Mouse (Mus musculus) forebrain, embryonic 14.5 days (tissue): ENCODE data around the gene Smyd5. TPM values are rescaled to one million over a fixed set of nuclear protein-coding genes. Genes with fewer than 3 reads are reported as not detected.

Experiments
- ATAC-seq: fragments of 200-750 bp; cut with Nextera tagmentation; 2 replicates; pipeline ENCODE4 v1.8.0; 2017; ENCODE audit warnings: mild to moderate bottlenecking, moderate library complexity
- DNase-seq: peaks from one replicate; pipeline ENCODE4 v3.0.0-alpha.2; 2015; ENCODE audit warnings: low spot score
- H3K27ac ChIP-seq: fragments of 300-500 bp; sonication (generic); 2 replicates; pipeline ENCODE4 v1.5.1; 2014; ENCODE audit warnings: low read depth, mild to moderate bottlenecking, control low read depth, low read length, moderate library complexity
- H3K27me3 ChIP-seq: fragments of 300-500 bp; sonication (generic); replicated peaks from 2 replicates; pipeline ENCODE4 v1.6.1; 2014; ENCODE audit warnings: low read length, control low read depth, mixed read lengths; ENCODE audit not compliant: control insufficient read depth, insufficient read depth
- H3K36me3 ChIP-seq: fragments of 300-500 bp; sonication (generic); 2 replicates; pipeline ENCODE4 v1.6.1; 2014; ENCODE audit warnings: low read length, control low read depth; ENCODE audit not compliant: control insufficient read depth, insufficient read depth
- H3K4me1 ChIP-seq: fragments of 300-500 bp; sonication (generic); 2 replicates; pipeline ENCODE4 v1.6.1; 2014; ENCODE audit warnings: antibody characterized with exemption, low read length, control low read depth; ENCODE audit not compliant: control insufficient read depth, insufficient read depth
- H3K4me2 ChIP-seq: fragments of 300-500 bp; sonication (generic); 2 replicates; pipeline ENCODE4 v1.6.1; 2014; ENCODE audit warnings: mild to moderate bottlenecking, control low read depth, low read length
- H3K4me3 ChIP-seq: fragments of 300-500 bp; sonication (generic); 2 replicates; pipeline ENCODE4 v1.5.1; 2014; ENCODE audit warnings: low read depth, low read length, control low read depth
- H3K9ac ChIP-seq: fragments of 300-500 bp; sonication (generic); 2 replicates; pipeline ENCODE4 v1.6.1; 2014; ENCODE audit warnings: mild to moderate bottlenecking, low read length, control low read depth, moderate library complexity
- H3K9me3 ChIP-seq: fragments of 300-500 bp; sonication (generic); replicated peaks from 2 replicates; pipeline ENCODE4 v1.6.1; 2016; ENCODE audit warnings: low read length, control low read depth, mixed read lengths; ENCODE audit not compliant: control insufficient read depth
- WGBS: fragments of 180-500 bp; shearing (Covaris S2); extraction: QIAGEN DNeasy Blood & Tissue Kit; methylation state at CpG from one replicate; pipeline ENCODE4 v1.1.7; 2014; 5-methylcytosine and 5-hydroxymethylcytosine counted together
- polyA plus RNA-seq: library from polyadenylated mRNA; unstranded; fragments of >200 nt; fragmentation: Nextera tagmentation; extraction: Ambion mirVana; gene quantifications from 2 replicates; pipeline ENCODE4 v1.2.1, GENCODE M21; 2014

Smyd5 gene
- polyA plus RNA-seq: 37.2 and 41.3 TPM in 2 replicates

DNA sequence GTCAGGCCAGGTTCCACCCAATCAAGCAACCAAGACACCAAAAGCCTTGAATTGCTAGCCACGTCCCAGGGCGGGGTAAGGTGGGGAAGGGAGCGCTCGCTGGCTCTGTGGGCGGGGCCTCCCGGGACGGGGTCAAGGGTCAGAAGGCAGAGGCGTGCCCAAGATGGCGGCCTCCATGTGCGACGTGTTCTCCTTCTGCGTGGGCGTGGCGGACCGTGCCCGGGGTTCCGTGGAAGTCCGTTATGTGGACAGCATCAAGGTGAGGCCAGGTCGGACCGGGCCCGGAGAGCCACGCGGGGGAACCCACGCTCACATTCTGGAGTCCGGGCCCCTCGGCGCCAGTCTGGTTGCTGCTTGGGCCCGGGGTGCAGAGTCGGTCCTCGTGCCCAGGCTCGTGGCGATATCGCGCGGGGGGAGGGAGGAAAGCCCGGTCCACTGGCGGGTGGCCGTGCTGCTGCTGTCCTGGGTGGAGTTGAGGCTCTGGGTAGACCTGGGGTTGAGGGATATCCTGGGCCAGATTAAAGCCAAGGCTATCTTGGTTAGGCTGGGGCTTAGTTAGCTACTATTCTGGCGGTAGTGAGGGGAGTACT is at the start of gene Smyd5:
Gene Smyd5 (plus strand): TSS at position 148 of the 590 bp plus-strand sequence.
- peak within 1 kb of the TSS; percentile 72 for H3K9ac ChIP-seq
- peak within 1 kb of the TSS; percentile 85 for H3K4me2 ChIP-seq
- ATAC-seq: peak; percentile 89
- no peaks in the 10 kb centered on the region for H3K27me3 ChIP-seq
- H3K9me3 ChIP-seq: no peaks in the 10 kb centered on the region
- H3K27ac ChIP-seq: no peak within 1 kb of the TSS
- peak; percentile 70 for DNase-seq
- H3K4me3 ChIP-seq: peak within 1 kb of the TSS; percentile 74
- no peaks in the 10 kb centered on the region for H3K4me1 ChIP-seq
- H3K36me3 ChIP-seq: no peaks in the 10 kb centered on the region
- 1% methylated on average over 36 of the region's 39 CpGs for WGBS

DNA sequence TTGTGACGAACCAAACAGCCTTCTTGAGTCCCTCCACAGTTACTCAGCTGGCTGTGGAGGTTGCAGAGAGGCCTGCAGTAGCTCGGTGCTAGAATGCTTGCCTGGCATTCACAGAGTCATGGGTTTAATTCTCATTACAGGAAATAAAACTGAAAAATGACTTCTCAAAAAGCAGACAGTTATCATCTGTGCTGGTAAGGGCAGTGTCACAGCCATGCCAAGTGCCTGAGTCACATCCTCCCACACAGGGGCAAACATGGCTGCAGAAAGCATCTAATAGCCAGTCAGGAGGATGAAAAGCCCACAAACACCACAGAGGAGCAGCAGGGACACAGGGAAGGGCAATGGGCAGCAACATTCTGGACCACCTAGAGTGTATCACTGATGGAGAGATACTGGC is 49.0 kb upstream of the Smyd5 start:
- no peak for DNase-seq
- no peaks in the 10 kb centered on the region for H3K36me3 ChIP-seq
- no peak overlapping the region for H3K4me2 ChIP-seq
- no peaks in the 10 kb centered on the region; the same call in 1 of the 2 replicates for H3K4me1 ChIP-seq
- no peaks in the 10 kb centered on the region for H3K27me3 ChIP-seq
- H3K9ac ChIP-seq: no peak overlapping the region
- WGBS: 83% methylated on average over 2 of the region's 2 CpGs
- no peak for ATAC-seq
- no peak overlapping the region for H3K27ac ChIP-seq
- no peak overlapping the region for H3K4me3 ChIP-seq
- H3K9me3 ChIP-seq: no peaks in the 10 kb centered on the region

DNA sequence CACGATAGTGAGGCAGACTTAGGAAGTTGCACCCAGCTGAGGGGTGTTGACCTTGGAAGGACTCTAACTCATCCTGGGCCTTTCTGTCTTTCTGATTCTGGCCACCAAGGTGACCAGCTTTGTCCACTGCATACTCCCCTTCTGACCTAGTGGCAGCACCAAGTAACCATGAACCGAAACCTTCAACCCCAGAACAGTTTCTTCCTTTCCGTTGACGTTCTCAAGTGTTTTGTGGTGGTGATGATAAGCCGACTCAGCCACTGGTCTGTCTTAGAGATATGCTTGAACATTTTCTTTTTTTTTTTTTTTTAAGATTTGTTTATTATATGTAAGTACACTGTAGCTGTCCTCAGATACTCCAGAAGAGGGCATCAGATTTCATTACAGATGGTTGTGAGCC is 43.2 kb upstream of the Smyd5 start:
- Histone ChIP-seq H3K4me2 (no peak overlapping the region), H3K27ac (no peak overlapping the region), H3K4me3 (no peak overlapping the region), H3K36me3 (no peaks in the 10 kb centered on the region), H3K9ac (no peak overlapping the region), H3K4me1 (no peaks in the 10 kb centered on the region), H3K27me3 (no peaks in the 10 kb centered on the region), H3K9me3 (no peaks in the 10 kb centered on the region)
- no peak for DNase-seq
- WGBS: 89% methylated on average over 5 of the region's 5 CpGs
- no peak for ATAC-seq

DNA sequence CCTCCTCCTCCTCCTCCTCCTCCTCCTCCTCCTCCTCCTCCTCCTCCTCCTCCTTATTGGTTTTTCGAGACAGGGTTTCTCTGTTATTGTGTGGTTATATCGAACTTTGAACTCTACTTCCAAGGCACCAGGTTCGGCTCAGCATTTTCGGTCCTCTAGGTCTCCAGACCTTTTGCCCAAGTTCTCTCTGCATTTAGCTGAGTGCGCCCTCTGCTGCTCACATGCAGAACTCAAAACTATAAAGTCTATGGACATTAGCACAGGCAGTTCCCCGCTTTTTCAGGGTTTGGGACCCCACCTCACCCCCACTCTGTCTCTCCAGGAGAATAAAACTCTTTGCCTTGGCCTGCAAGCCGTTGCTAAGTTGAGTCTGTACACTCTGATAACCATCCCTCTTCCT is 40.0 kb upstream of the Smyd5 start:
- no peak for ATAC-seq
- H3K4me1 ChIP-seq: no peaks in the 10 kb centered on the region
- peak; percentile 77 for DNase-seq
- no peaks in the 10 kb centered on the region for H3K9me3 ChIP-seq
- H3K4me3 ChIP-seq: no peak overlapping the region
- H3K27me3 ChIP-seq: no peaks in the 10 kb centered on the region
- no peak overlapping the region for H3K4me2 ChIP-seq
- no peaks in the 10 kb centered on the region for H3K36me3 ChIP-seq
- WGBS: 20% methylated on average over 7 of the region's 7 CpGs
- no peak overlapping the region for H3K9ac ChIP-seq
- H3K27ac ChIP-seq: no peak overlapping the region

DNA sequence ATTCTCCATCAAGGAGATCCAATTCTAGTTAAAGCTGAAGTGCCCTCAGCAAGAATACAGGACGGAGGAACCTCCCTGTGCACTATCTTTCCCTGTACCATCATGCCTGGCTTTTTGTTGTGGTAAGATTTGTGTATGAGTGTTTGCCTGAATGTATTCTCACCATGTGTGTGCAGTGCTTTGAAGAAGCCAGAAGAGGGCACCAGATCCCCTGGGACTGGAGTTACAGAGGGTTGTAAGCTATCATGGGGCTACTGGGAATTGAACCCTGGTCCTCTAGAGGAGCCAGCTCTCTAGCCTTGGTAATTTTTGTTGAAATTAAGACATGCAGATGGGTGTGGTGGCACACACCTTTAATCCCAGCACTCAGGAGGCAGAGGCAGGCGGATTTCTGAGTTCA is 36.4 kb upstream of the Smyd5 start:
- Histone ChIP-seq H3K27me3 (no peaks in the 10 kb centered on the region), H3K27ac (no peak overlapping the region), H3K9ac (no peak overlapping the region), H3K36me3 (no peaks in the 10 kb centered on the region), H3K4me2 (no peak overlapping the region), H3K9me3 (no peaks in the 10 kb centered on the region), H3K4me3 (no peak overlapping the region), H3K4me1 (no peaks in the 10 kb centered on the region)
- DNase-seq (no peak), ATAC-seq (no peak)
- 82% methylated on average over 2 of the region's 2 CpGs for WGBS

DNA sequence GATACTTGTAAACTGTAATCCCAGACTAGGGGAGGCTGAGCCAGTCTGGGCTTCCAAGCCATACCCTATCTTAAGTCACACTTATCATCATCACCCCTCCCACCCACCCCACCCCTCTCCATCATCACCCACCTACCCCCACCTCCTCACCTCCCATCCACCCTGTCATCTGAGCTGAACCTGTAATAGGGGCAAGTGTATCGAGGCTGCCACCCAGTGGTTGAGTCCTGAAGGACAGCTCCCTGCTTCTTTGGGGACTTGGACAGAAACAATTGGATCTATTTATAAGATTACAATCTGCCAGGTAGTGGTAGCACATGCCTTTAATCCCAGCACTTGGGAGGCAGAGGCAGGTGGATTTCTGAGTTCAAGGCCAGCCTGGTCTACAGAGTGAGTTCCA is 34.6 kb upstream of the Smyd5 start:
- H3K27ac ChIP-seq: no peak overlapping the region
- no peaks in the 10 kb centered on the region for H3K27me3 ChIP-seq
- DNase-seq (peak; percentile 21), ATAC-seq (no peak)
- 10% methylated on average over 1 of the region's 1 CpGs for WGBS
- H3K4me1 ChIP-seq: no peaks in the 10 kb centered on the region
- H3K4me3 ChIP-seq: no peak overlapping the region
- no peaks in the 10 kb centered on the region for H3K36me3 ChIP-seq
- no peak overlapping the region for H3K4me2 ChIP-seq
- H3K9ac ChIP-seq: no peak overlapping the region
- H3K9me3 ChIP-seq: no peaks in the 10 kb centered on the region

DNA sequence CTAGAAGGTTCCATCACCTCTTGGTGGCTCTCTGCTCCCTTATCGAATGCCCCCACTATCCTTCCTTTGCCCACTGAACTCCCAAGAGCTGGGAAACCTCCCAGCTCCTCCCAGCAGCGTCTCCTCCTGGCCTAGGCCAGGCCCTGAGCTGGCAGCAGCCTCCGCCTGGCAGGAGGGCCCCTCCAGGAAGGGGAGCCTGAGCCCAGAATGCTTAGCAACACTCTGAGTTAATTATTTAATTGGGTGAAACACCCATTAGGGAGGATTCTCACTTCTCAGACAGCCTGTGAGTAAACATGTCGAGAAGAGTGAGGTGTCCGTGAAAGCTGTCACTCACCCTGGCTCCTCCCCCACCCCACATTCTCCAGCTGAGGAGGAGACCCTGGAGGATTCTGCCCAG is 32.1 kb upstream of the Smyd5 start:
- peak; percentile 82 for ATAC-seq
- Histone ChIP-seq H3K27me3 (no peaks in the 10 kb centered on the region), H3K4me1 (no peaks in the 10 kb centered on the region; the same call in 1 of the 2 replicates), H3K9me3 (no peaks in the 10 kb centered on the region), H3K36me3 (no peaks in the 10 kb centered on the region), H3K4me3 (no peak overlapping the region), H3K9ac (no peak overlapping the region), H3K27ac (peak overlapping the region; percentile 4; the same call in 1 of the 2 replicates), H3K4me2 (no peak overlapping the region)
- WGBS: 25% methylated on average over 5 of the region's 5 CpGs
- peak; percentile 78 for DNase-seq

DNA sequence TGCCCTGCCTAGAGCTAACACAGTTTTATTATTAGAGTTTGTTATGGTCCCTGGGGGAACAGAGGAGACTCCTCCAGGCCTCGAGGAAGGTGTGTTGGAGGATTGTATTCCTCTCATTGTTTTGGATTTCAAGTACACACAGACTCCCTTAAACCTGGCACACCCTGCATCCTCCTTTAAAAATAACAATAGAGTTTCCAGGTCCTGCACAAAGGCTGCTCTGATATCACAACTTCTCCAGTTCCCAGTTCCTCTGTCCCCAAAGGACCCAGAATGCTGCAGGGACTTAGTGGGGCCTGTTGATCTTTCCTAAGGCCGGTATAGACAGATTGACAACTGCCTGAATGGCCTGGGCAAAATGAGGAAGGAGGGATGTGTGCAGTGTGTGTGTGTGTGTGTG is 29.2 kb upstream of the Smyd5 start:
- DNase-seq (no peak), ATAC-seq (no peak)
- Histone ChIP-seq H3K4me1 (no peaks in the 10 kb centered on the region; the same call in 1 of the 2 replicates), H3K4me2 (no peak overlapping the region), H3K9ac (no peak overlapping the region), H3K4me3 (no peak overlapping the region), H3K27ac (peak overlapping the region; percentile 9; the same call in 1 of the 2 replicates), H3K9me3 (no peaks in the 10 kb centered on the region), H3K27me3 (no peaks in the 10 kb centered on the region; the same call in none of the 2 replicates), H3K36me3 (no peaks in the 10 kb centered on the region)
- 42% methylated on average over 2 of the region's 2 CpGs for WGBS

DNA sequence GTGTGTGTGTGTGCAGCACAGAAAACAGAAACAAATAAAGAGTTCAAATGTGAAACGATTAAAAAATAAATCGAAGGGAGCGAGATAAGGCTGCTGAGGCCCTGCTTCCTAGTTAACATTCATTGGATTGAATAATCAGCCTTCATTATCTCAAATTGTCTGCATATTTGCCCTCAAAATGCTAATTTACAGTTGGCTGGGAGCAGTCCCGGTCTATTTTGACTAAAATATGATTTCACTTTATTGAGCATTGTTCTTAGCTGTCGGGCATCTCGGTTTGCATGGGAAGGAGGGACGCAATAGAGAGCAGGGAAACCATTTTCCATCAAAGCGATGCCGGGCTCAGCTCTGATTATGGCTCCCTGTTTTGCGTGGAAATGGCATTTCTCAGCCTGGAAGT is 28.8 kb upstream of the Smyd5 start:
- WGBS: 57% methylated on average over 10 of the region's 10 CpGs
- Histone ChIP-seq H3K4me3 (no peak overlapping the region), H3K4me1 (no peaks in the 10 kb centered on the region; the same call in 1 of the 2 replicates), H3K4me2 (no peak overlapping the region), H3K36me3 (no peaks in the 10 kb centered on the region), H3K9me3 (no peaks in the 10 kb centered on the region), H3K9ac (no peak overlapping the region), H3K27ac (peak overlapping the region; percentile 33; the same call in 1 of the 2 replicates), H3K27me3 (peaks cover 4% of the 10 kb centered on the region)
- DNase-seq: peak; percentile 53
- peak; percentile 42; the same call in 1 of the 2 replicates for ATAC-seq
